Mouse (Mus musculus) CH12.LX (cell line): ENCODE results near the gene Tcea3.

Experiments used
- CTCF ChIP-seq, 2 experiments: IDR thresholded peaks in 1 of 2; conservative IDR thresholded peaks in 1 of 2; 2 replicates each; pipeline ENCODE4 v1.5.1; 2011 to 2012; ENCODE audit warnings: low read depth in 2 of 2, low read length in 2 of 2, improper control_type of control experiment in 1 of 2, inconsistent platforms in 1 of 2, mild to moderate bottlenecking in 1 of 2, moderate library complexity in 1 of 2
- EP300 ChIP-seq: IDR thresholded peaks from 2 replicates; pipeline ENCODE4 v1.6.1; 2011; ENCODE audit warnings: low read length, improper control_type of control experiment
- HCFC1 ChIP-seq: IDR thresholded peaks from 2 replicates; pipeline ENCODE4 v1.6.1; 2012; ENCODE audit warnings: low read depth, mild to moderate bottlenecking, inconsistent platforms, low read length, improper control_type of control experiment

DNA sequence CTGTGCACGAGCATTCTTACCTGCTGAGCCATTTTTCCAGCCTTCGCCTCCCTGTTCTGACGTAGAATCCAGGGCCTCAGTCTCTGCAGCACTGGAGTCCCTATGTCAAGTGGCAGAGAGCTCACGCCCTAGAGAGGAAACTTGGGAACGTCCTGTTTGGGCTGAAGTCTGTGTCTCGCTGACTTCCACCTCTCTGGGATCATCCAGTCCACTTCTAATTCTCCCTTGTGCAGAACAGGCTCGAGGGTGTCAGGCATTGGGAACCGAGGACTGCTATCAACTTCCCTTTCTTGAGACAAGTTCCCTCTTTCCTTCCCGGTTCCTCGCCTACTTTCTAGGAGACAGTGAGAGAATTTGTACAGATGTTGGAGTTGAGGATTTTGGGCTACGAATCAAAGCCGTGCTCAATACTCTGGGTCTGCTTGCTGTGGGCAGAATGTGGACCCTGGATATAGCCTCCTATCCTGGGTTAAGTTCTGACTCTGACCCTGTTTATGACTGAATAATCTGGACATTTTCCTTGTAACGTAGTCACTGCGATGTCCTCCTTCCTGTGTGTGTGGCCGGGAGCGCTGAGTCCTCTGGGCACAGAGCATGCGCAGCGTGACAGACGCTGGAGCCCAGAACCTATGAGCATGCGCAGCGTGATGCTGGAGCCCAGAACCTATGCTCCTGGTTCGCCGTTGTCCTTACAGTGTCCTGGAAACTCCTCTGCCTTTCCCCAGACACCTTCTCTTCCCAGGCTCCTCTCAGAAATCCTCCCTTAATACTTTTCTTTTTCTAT, 22.7 kb upstream of the Tcea3 start:
- TF ChIP-seq CTCF (conservative IDR thresholded peaks at IDR 0.05 in 1 of 2, IDR thresholded peaks at IDR 0.05 in 1 of 2; ENCODE audit: low read depth in 2 of 2, low read length in 2 of 2) (no peak), EP300 (no peak), HCFC1 (no peak)
